Mouse (Mus musculus) ES-E14 (cell line): ENCODE measurements around the gene Chst10. TPM values are rescaled to one million over a fixed set of nuclear protein-coding genes. Genes with fewer than 3 reads are reported as not detected.

Experiments used
- DNase-seq: peaks from one replicate; pipeline ENCODE4 v3.0.0-alpha.2; 2013; ENCODE audit warnings: low read depth, low spot score
- H3K27ac ChIP-seq: 2 replicates; pipeline ENCODE4 v1.5.1; 2012; ENCODE audit warnings: low read depth, mild to moderate bottlenecking, low read length, moderate library complexity, mixed read lengths; ENCODE audit not compliant: poor library complexity, insufficient read depth, severe bottlenecking
- H3K36me3 ChIP-seq: 2 replicates; pipeline ENCODE4 v1.6.1; 2012; ENCODE audit warnings: mild to moderate bottlenecking, low read length, moderate library complexity, mixed read lengths; ENCODE audit not compliant: control insufficient read depth, poor library complexity, insufficient read depth, severe bottlenecking
- H3K4me1 ChIP-seq, 2 experiments: fragments of 150-350 bp in 1 of 2; sonication (generic) in 1 of 2; 2 replicates each; pipeline ENCODE4 v1.6.1; 2012; ENCODE audit warnings: low read length in 2 of 2, mild to moderate bottlenecking in 1 of 2, mixed read lengths in 1 of 2; ENCODE audit not compliant: control insufficient read depth in 2 of 2, insufficient read depth in 2 of 2, poor library complexity in 1 of 2
- H3K4me3 ChIP-seq, 2 experiments: fragments of 150-350 bp in 1 of 2; sonication (generic) in 1 of 2; 2 replicates each; pipeline ENCODE4 v1.5.1; 2012; ENCODE audit warnings: low read length in 2 of 2, low read depth in 1 of 2, mild to moderate bottlenecking in 1 of 2, mixed read lengths in 1 of 2; ENCODE audit not compliant: insufficient read depth in 1 of 2, poor library complexity in 1 of 2, severe bottlenecking in 1 of 2
- H3K9ac ChIP-seq: 2 replicates; pipeline ENCODE4 v1.6.1; 2012; ENCODE audit warnings: low read depth, mild to moderate bottlenecking, low read length, mixed read lengths; ENCODE audit not compliant: poor library complexity, insufficient read depth, severe bottlenecking
- H3K9me3 ChIP-seq: fragments of 150-350 bp; sonication (generic); 2 replicates; pipeline ENCODE4 v1.6.1; 2012; ENCODE audit warnings: low read depth, mild to moderate bottlenecking, low read length; ENCODE audit not compliant: control insufficient read depth, insufficient read depth
- CHD2 ChIP-seq: IDR thresholded peaks from 2 replicates; pipeline ENCODE4 v1.6.1; 2014; ENCODE audit warnings: mild to moderate bottlenecking, low read depth, low read length, inconsistent platforms
- HCFC1 ChIP-seq: IDR thresholded peaks from 2 replicates; pipeline ENCODE4 v1.6.1; 2012; ENCODE audit warnings: low read length, inconsistent platforms, borderline replicate concordance; ENCODE audit not compliant: insufficient read depth
- MAFK ChIP-seq: IDR thresholded peaks from 2 replicates; pipeline ENCODE4 v1.6.1; 2014; ENCODE audit warnings: mild to moderate bottlenecking, low read depth, low read length, inconsistent platforms; ENCODE audit not compliant: insufficient read depth
- ZC3H11A ChIP-seq: IDR thresholded peaks from 2 replicates; pipeline ENCODE4 v1.6.1; 2012; ENCODE audit warnings: low read depth, mild to moderate bottlenecking, inconsistent platforms, low read length, borderline replicate concordance
- ZNF384 ChIP-seq: IDR thresholded peaks from 2 replicates; pipeline ENCODE4 v1.6.1; 2012; ENCODE audit warnings: low read depth, low read length, inconsistent platforms
- in situ Hi-C, 2 experiments: fragments of 600-800 bp; cut with MboI; formaldehyde crosslinking; loops; one replicate each; pipeline ENCODE4 v1.15.1; 2025; ENCODE audit warnings: low sequenced_read_pairs in 2 of 2, inconsistent platforms in 1 of 2; ENCODE audit not compliant: unreplicated experiment in 2 of 2
- total RNA-seq: library from RNA; depleted of rRNA; stranded (reverse); fragments of 300-350 nt; gene quantifications from 2 replicates; pipeline ENCODE4 v1.2.3, GENCODE M21; 2012; rRNA removed

Gene Chst10
- total RNA-seq, 1 experiment, result 5.1 TPM

DNA sequence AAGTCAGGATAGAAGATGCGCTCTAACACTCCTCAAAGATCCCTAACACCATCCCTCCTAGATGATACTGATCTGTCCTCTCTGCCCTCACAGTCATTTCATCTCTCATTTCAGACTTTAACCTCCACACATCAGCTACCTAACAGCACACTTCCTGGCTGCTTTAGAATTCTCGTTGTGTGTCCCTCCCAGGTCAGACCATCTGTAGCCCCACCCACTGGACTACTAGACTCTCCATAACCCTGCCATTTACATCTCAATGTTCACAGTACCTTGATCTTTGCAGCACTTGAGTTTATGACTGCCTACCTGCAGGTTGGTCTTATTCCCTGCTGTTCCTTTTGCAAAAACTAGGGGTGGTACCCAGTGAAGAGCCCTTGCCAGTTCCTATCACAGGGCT lies 74.1 kb downstream of the Chst10 start:
- DNase-seq, result peak; percentile 83
- no peak overlapping the region for H3K4me3 ChIP-seq
- in situ Hi-C loops, result no loop called here
- H3K27ac ChIP-seq, result no peak overlapping the region; the same call in 1 of the 2 replicates
- H3K9ac ChIP-seq, result no peak overlapping the region
- no peaks in the 10 kb centered on the region for H3K9me3 ChIP-seq
- TF ChIP-seq CHD2 (no peak; the same call in 1 of the 2 replicates), ZNF384 (no peak), ZC3H11A (no peak), MAFK (no peak), HCFC1 (no peak)
- no peaks in the 10 kb centered on the region for H3K36me3 ChIP-seq
- H3K4me1 ChIP-seq, result peaks cover 0 to 10% of the 10 kb centered on the region in 2 experiments; a peak in 1 of 4 replicates

- H3K36me3 ChIP-seq, result no peaks in the 10 kb centered on the region
- no peak overlapping the region for H3K4me3 ChIP-seq
- no peak for DNase-seq
- no peak for TF ChIP-seq MAFK
- TF ChIP-seq ZNF384, result no peak
- no peak for TF ChIP-seq CHD2
- TF ChIP-seq ZC3H11A, result no peak
- no peak for TF ChIP-seq HCFC1
- in situ Hi-C loops, result no loop called here
- H3K9me3 ChIP-seq, result no peaks in the 10 kb centered on the region
- peaks cover 0 to 8% of the 10 kb centered on the region in 2 experiments; a peak in 1 of 4 replicates for H3K4me1 ChIP-seq
- no peak overlapping the region for H3K27ac ChIP-seq
- no peak overlapping the region for H3K9ac ChIP-seq
Observed at GRCm38 (mm10) chr1:38819691-38820090, 78.3 kb downstream of the Chst10 start.

- Histone ChIP-seq H3K9ac (no peak overlapping the region), H3K4me1 (0 out of 4 replicates have a peak, but pooled peaks cover 0 to 1% of the 10 kb centered on the region in 2 experiments), H3K27ac (no peak overlapping the region), H3K9me3 (no peaks in the 10 kb centered on the region), H3K36me3 (no peaks in the 10 kb centered on the region), H3K4me3 (no peak overlapping the region)
- in situ Hi-C loops, result no loop called here
- DNase-seq, result no peak
- TF ChIP-seq MAFK, result no peak
Observed at GRCm38 (mm10) chr1:38817671-38818070, 80.3 kb downstream of the Chst10 start.

- in situ Hi-C loops, result no loop called here
- Histone ChIP-seq H3K9me3 (no peaks in the 10 kb centered on the region), H3K4me3 (no peak overlapping the region), H3K36me3 (no peaks in the 10 kb centered on the region), H3K9ac (no peak overlapping the region), H3K4me1 (0 out of 4 replicates have a peak, but pooled peaks cover 0 to 1% of the 10 kb centered on the region in 2 experiments), H3K27ac (no peak overlapping the region)
- DNase-seq, result no peak
- TF ChIP-seq HCFC1 (no peak), MAFK (peak; percentile 55; the same call in 1 of the 2 replicates)
Observed at GRCm38 (mm10) chr1:38817268-38817667, 80.7 kb downstream of the Chst10 start.

DNA sequence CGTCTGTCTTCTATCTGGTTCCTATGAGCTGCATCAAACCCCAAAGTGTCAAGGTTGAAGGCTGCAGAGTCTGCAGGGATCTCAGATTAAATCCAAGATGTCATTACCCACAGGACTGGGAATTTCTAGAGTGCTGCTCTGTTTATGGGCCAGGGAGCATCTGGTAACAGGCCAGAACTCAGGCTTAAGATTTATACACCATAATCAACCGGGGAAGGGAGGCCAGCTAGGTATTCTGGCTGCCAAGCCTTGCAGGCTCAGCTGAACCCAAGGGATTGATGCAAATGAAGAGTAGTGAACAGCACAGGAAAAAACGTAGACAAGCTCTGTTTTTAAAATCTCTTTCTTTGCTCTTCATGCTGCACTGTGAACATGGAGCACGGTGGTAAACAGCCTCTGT lies 81.7 kb downstream of the Chst10 start:
- Histone ChIP-seq H3K27ac (no peak overlapping the region), H3K4me3 (no peak overlapping the region), H3K9ac (no peak overlapping the region), H3K9me3 (no peaks in the 10 kb centered on the region), H3K36me3 (no peaks in the 10 kb centered on the region), H3K4me1 (no peaks in the 10 kb centered on the region)
- in situ Hi-C loops, result no loop called here
- DNase-seq, result no peak
- no peak for TF ChIP-seq HCFC1
- TF ChIP-seq ZNF384, result no peak
- TF ChIP-seq MAFK, result no peak
- no peak for TF ChIP-seq ZC3H11A
- TF ChIP-seq CHD2, result no peak

Other genes starting within 250 kb of the Chst10 start
- gene Aff3, start 233.2 kb downstream of the Chst10 start, total RNA-seq, result 1.7 and 2.6 TPM in 2 replicates
- 0.69 and 1.5 TPM in 2 replicates for gene Lonrf2, start 61.5 kb downstream of the Chst10 start, total RNA-seq
- gene Nms, start 41.0 kb upstream of the Chst10 start, total RNA-seq, result not detected in 2 replicates
- 48.8 and 80.9 TPM in 2 replicates for gene Pdcl3, start 87.4 kb upstream of the Chst10 start, total RNA-seq